In the genomic region with DNA sequence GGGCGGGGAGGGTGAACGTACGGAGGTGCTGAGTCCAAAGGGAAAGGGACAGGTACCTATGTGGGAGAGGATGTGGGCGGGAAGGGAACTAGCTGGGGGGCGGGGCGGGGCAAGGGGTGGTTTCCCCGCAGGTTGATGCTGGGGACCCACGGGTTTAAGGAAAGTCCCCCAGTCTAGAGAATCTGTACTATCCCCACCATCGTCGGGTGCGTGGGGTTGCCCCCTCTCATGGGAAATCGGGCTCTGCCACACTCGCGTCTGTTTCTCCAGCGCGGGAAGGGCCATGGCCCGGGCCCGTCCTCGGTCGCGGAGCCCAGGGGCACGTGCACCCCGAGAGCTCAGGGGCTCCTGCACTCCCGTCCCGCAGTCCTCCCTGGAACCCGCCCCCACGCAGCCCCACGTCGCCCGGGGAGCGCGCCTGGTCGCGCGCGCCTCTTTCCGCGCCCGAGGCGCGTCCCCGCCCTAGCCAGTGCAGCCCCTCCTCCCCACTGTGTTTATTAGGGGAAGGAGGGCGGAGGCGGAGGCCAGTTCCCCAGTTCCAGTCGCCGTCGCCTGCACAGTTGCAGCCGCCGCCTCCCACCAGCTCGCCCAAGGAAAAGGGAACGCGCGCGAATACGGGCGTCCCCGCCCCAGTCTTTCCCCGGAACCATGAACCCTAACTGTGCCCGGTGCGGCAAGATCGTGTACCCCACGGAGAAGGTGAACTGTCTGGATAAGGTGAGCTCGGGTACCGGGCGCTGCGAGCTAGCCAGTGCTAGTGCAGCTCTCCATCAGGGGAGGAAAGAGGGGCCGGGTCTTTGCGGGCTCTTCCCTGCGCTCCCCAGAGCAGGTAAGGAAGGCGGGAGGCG, we compare ENCODE assay signal across 8 mouse cellular contexts. TPM values are rescaled to one million over a fixed set of nuclear protein-coding genes. Genes with fewer than 3 reads are reported as not detected.
DNase-seq lines count a peak whose midpoint lies in the region; ATAC-seq and TF ChIP-seq lines count a peak whose summit lies in the region.

No protein-coding gene starts in this region.

- WGBS in embryonic facial prominence, embryonic 14.5 days, result under 1% methylated on average over 45 of the region's 71 CpGs
- 3% methylated on average over 56 of the region's 71 CpGs for WGBS in limb, embryonic 14.5 days
- under 1% methylated on average over 70 of the region's 71 CpGs for WGBS in midbrain, embryonic 15.5 days
- under 1% methylated on average over 70 of the region's 71 CpGs for WGBS in spleen, adult 2 months

- H3K27me3 ChIP-seq in embryonic facial prominence, embryonic 14.5 days (replicated peaks; ENCODE audit: control insufficient read depth, insufficient read depth, low read length), result no peaks in the 10 kb centered on the region
- H3K27me3 ChIP-seq in limb, embryonic 14.5 days (ENCODE audit: control insufficient read depth, insufficient read depth, low read length), result no peaks in the 10 kb centered on the region
- no peaks in the 10 kb centered on the region for H3K27me3 ChIP-seq in midbrain, embryonic 15.5 days (replicated peaks)
- H3K27me3 ChIP-seq in spleen, adult 2 months (ENCODE audit: control insufficient read depth, insufficient read depth, low read length), result no peaks in the 10 kb centered on the region

- H3K4me1 ChIP-seq in embryonic facial prominence, embryonic 14.5 days (ENCODE audit: control insufficient read depth, insufficient read depth, low read length), result peaks cover 21% of the 10 kb centered on the region
- H3K4me1 ChIP-seq in limb, embryonic 14.5 days (ENCODE audit: control insufficient read depth, insufficient read depth, low read length), result peaks cover 26% of the 10 kb centered on the region
- peaks cover 39% of the 10 kb centered on the region for H3K4me1 ChIP-seq in midbrain, embryonic 15.5 days
- peaks cover 11% of the 10 kb centered on the region; the same call in 1 of the 2 replicates for H3K4me1 ChIP-seq in spleen, adult 2 months (ENCODE audit: control insufficient read depth, insufficient read depth, insufficient read length)

- H3K27ac ChIP-seq in embryonic facial prominence, embryonic 14.5 days (replicated peaks; ENCODE audit: low read depth, low read length), result peak overlapping the region; percentile 95
- H3K27ac ChIP-seq in limb, embryonic 14.5 days (replicated peaks; ENCODE audit: low read depth, low read length), result peak overlapping the region; percentile 91
- peak overlapping the region; percentile 95 for H3K27ac ChIP-seq in midbrain, embryonic 15.5 days
- peak overlapping the region; percentile 85 for H3K27ac ChIP-seq in spleen, adult 2 months (ENCODE audit: insufficient read depth, low read length)

- peak overlapping the region; percentile 72 for H3K4me2 ChIP-seq in embryonic facial prominence, embryonic 14.5 days (ENCODE audit: low read depth, low read length)
- peak overlapping the region; percentile 63 for H3K4me2 ChIP-seq in limb, embryonic 14.5 days (replicated peaks; ENCODE audit: low read depth, low read length, severe bottlenecking)
- H3K4me2 ChIP-seq in midbrain, embryonic 15.5 days, result peak overlapping the region; percentile 76

- no peak for TF ChIP-seq CTCF in spleen, adult 2 months (IDR thresholded peaks at IDR 0.05; ENCODE audit: extremely low read depth, insufficient read depth, insufficient read length, insufficient replicate concordance)

- ATAC-seq in embryonic facial prominence, embryonic 14.5 days (ENCODE audit: low read depth), result peak; percentile 76
- peak; percentile 80 for ATAC-seq in limb, embryonic 14.5 days (ENCODE audit: low FRiP score, low read depth)
- peak; percentile 86 for ATAC-seq in midbrain, embryonic 15.5 days (replicated peaks)

- H3K36me3 ChIP-seq in embryonic facial prominence, embryonic 14.5 days (ENCODE audit: control insufficient read depth, insufficient read depth, low read length), result no peaks in the 10 kb centered on the region
- H3K36me3 ChIP-seq in limb, embryonic 14.5 days (ENCODE audit: control insufficient read depth, insufficient read depth, low read length), result peaks cover 4% of the 10 kb centered on the region; the same call in 1 of the 2 replicates
- no peaks in the 10 kb centered on the region for H3K36me3 ChIP-seq in midbrain, embryonic 15.5 days (replicated peaks)
- H3K36me3 ChIP-seq in spleen, adult 2 months (ENCODE audit: control insufficient read depth, insufficient read depth, low read length), result no peaks in the 10 kb centered on the region

- peak; percentile 78 for DNase-seq in 3T3-L1 (ENCODE audit: low read depth, low spot score)
- DNase-seq in adrenal gland, postnatal 36 days, result peak; percentile 91 to 92
- peak; percentile 91 for DNase-seq in embryonic facial prominence, embryonic 14.5 days (ENCODE audit: low spot score)
- peak; percentile 88 to 92 for DNase-seq in heart, adult 9 months (ENCODE audit: low spot score in 2 of 2)
- DNase-seq in kidney, adult 9 months, result peak; percentile 89
- DNase-seq in limb, embryonic 14.5 days (ENCODE audit: low spot score), result peak; percentile 87
- peak; percentile 61 to 81 for DNase-seq in spleen, adult 2 months (ENCODE audit: low read depth in 1 of 2, low spot score in 2 of 2)

- H3K4me3 ChIP-seq in embryonic facial prominence, embryonic 14.5 days (ENCODE audit: low read depth, low read length), result peak overlapping the region; percentile 90
- peak overlapping the region; percentile 73 for H3K4me3 ChIP-seq in limb, embryonic 14.5 days (replicated peaks; ENCODE audit: low read length)
- peak overlapping the region; percentile 88 for H3K4me3 ChIP-seq in midbrain, embryonic 15.5 days
- peak overlapping the region; percentile 71 for H3K4me3 ChIP-seq in spleen, adult 2 months (ENCODE audit: extremely low read depth, insufficient read depth, insufficient read length)

- H3K9me3 ChIP-seq in embryonic facial prominence, embryonic 14.5 days (ENCODE audit: control insufficient read depth, low read length), result no peaks in the 10 kb centered on the region
- H3K9me3 ChIP-seq in limb, embryonic 14.5 days (ENCODE audit: control insufficient read depth, low read length), result no peaks in the 10 kb centered on the region
- H3K9me3 ChIP-seq in midbrain, embryonic 15.5 days, result no peaks in the 10 kb centered on the region

- peak overlapping the region; percentile 74 for H3K9ac ChIP-seq in embryonic facial prominence, embryonic 14.5 days (ENCODE audit: low read depth, low read length)
- peak overlapping the region; percentile 79 for H3K9ac ChIP-seq in limb, embryonic 14.5 days (ENCODE audit: low read depth, low read length, severe bottlenecking)
- H3K9ac ChIP-seq in midbrain, embryonic 15.5 days, result peak overlapping the region; percentile 85

- peak; percentile 80; the same call in 1 of the 2 replicates for TF ChIP-seq POLR2A in limb, embryonic 14.5 days (IDR thresholded peaks at IDR 0.05; ENCODE audit: borderline replicate concordance, extremely low read depth, insufficient read depth, insufficient read length)
- TF ChIP-seq POLR2A in spleen, adult 2 months (IDR thresholded peaks at IDR 0.05; ENCODE audit: low read depth, low read length), result peak; percentile 82

RNA-seq across cellular contexts. Expression of a gene that starts 0.6 kb away (rescaled TPM):
- total RNA-seq in adrenal gland, postnatal 36 days (2021), result 100 to 1,000 TPM; 103 to 128 TPM
- polyA plus RNA-seq in embryonic facial prominence, embryonic 14.5 days (2014; fragmentation: Nextera tagmentation; extraction: Ambion mirVana), result 88.6 and 96.3 TPM in 2 replicates
- 105 and 120 TPM in 2 replicates for polyA plus RNA-seq in limb, embryonic 14.5 days (2012; rRNA removed)
- polyA plus RNA-seq in limb, embryonic 14.5 days (2014; fragmentation: Nextera tagmentation; extraction: Ambion mirVana), result 95.7 and 103 TPM in 2 replicates
- polyA plus RNA-seq in midbrain, embryonic 15.5 days (2015; fragmentation: Nextera tagmentation; extraction: Ambion mirVana), result 198 and 199 TPM in 2 replicates
- polyA plus RNA-seq in spleen, adult 2 months (2012; rRNA removed), result 69.4 and 75.2 TPM in 2 replicates

RNA-seq across cellular contexts. Expression of a gene that starts 17.1 kb away (rescaled TPM):
- total RNA-seq in adrenal gland, postnatal 36 days (2021), result 100 to 1,000 TPM; 851 to 921 TPM
- 712 and 810 TPM in 2 replicates for polyA plus RNA-seq in embryonic facial prominence, embryonic 14.5 days (2014; fragmentation: Nextera tagmentation; extraction: Ambion mirVana)
- polyA plus RNA-seq in limb, embryonic 14.5 days (2012; rRNA removed), result 456 and 903 TPM in 2 replicates
- 730 and 764 TPM in 2 replicates for polyA plus RNA-seq in limb, embryonic 14.5 days (2014; fragmentation: Nextera tagmentation; extraction: Ambion mirVana)
- 259 and 277 TPM in 2 replicates for polyA plus RNA-seq in midbrain, embryonic 15.5 days (2015; fragmentation: Nextera tagmentation; extraction: Ambion mirVana)
- 96.9 and 98.1 TPM in 2 replicates for polyA plus RNA-seq in spleen, adult 2 months (2012; rRNA removed)

RNA-seq across cellular contexts. Expression of a gene that starts 23.7 kb away (rescaled TPM):
- not detected for total RNA-seq in adrenal gland, postnatal 36 days (2021)
- polyA plus RNA-seq in embryonic facial prominence, embryonic 14.5 days (2014; fragmentation: Nextera tagmentation; extraction: Ambion mirVana), result not detected in 2 replicates
- 0.34 TPM in 1 of 2 replicates, not detected in the other for polyA plus RNA-seq in limb, embryonic 14.5 days (2012; rRNA removed)
- polyA plus RNA-seq in limb, embryonic 14.5 days (2014; fragmentation: Nextera tagmentation; extraction: Ambion mirVana), result 0.35 TPM in 1 of 2 replicates, not detected in the other
- 0.50 and 1.1 TPM in 2 replicates for polyA plus RNA-seq in midbrain, embryonic 15.5 days (2015; fragmentation: Nextera tagmentation; extraction: Ambion mirVana)
- not detected in 2 replicates for polyA plus RNA-seq in spleen, adult 2 months (2012; rRNA removed)

RNA-seq across cellular contexts. Expression of a gene that starts 33.0 kb away (rescaled TPM):
- 10 to 100 TPM; 20.2 to 26.3 TPM for total RNA-seq in adrenal gland, postnatal 36 days (2021)
- 10.3 and 11.8 TPM in 2 replicates for polyA plus RNA-seq in embryonic facial prominence, embryonic 14.5 days (2014; fragmentation: Nextera tagmentation; extraction: Ambion mirVana)
- polyA plus RNA-seq in limb, embryonic 14.5 days (2012; rRNA removed), result 20.6 and 22.0 TPM in 2 replicates
- polyA plus RNA-seq in limb, embryonic 14.5 days (2014; fragmentation: Nextera tagmentation; extraction: Ambion mirVana), result 11.6 and 11.7 TPM in 2 replicates
- 16.2 and 17.6 TPM in 2 replicates for polyA plus RNA-seq in midbrain, embryonic 15.5 days (2015; fragmentation: Nextera tagmentation; extraction: Ambion mirVana)
- 6.7 TPM in 2 replicates for polyA plus RNA-seq in spleen, adult 2 months (2012; rRNA removed)

RNA-seq across cellular contexts. Expression of a gene that starts 41.2 kb away (rescaled TPM):
- total RNA-seq in adrenal gland, postnatal 36 days (2021), result 1 to 10 TPM; 2.8 to 3.6 TPM
- polyA plus RNA-seq in embryonic facial prominence, embryonic 14.5 days (2014; fragmentation: Nextera tagmentation; extraction: Ambion mirVana), result 7.0 and 7.5 TPM in 2 replicates
- polyA plus RNA-seq in limb, embryonic 14.5 days (2012; rRNA removed), result 12.4 and 13.3 TPM in 2 replicates
- 5.3 and 7.2 TPM in 2 replicates for polyA plus RNA-seq in limb, embryonic 14.5 days (2014; fragmentation: Nextera tagmentation; extraction: Ambion mirVana)
- 33.3 and 33.8 TPM in 2 replicates for polyA plus RNA-seq in midbrain, embryonic 15.5 days (2015; fragmentation: Nextera tagmentation; extraction: Ambion mirVana)
- 1.8 and 3.1 TPM in 2 replicates for polyA plus RNA-seq in spleen, adult 2 months (2012; rRNA removed)

Comparison
In these comparisons a context has a peak if more than half of its experiments do, and no peak if none do; other contexts are left out.
1. Peak in every context shown above with its lines: DNase-seq, ATAC-seq, H3K4me3 ChIP-seq and H3K27ac ChIP-seq.